Mouse (Mus musculus): ENCODE data around the gene Olfr672.
"Not testable (repeated sequence)": the region's sequence is repeated elsewhere in the genome, so short reads cannot be mapped to it uniquely, and the experiment has no call there.

The Olfr672 gene

GRCm38 (mm10) chr7:105001929-105002328 is at the start of gene Olfr672:
Olfr672 (minus strand) TSS chr7:105002029.
- DNase-seq, result no peak

DNA sequence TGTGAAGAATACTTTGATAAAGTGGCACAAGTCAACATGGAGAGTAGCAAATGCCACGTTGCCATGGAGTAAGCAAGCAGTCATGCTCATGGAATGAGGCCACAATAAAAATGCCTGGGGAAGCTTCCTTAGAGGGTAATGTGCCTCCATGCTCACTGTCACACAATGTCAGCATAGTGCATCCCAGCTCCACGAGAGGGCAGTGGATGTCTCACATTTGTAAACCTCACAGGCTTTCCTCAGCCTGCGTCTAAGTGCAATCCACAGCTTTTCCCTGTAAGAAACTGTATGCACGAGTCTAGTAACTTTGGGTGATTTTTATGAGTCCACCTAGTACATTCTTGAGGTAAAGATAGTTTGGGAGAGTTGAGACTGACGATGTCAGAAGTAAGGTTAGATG is 32.0 kb upstream of the Olfr672 start:
- not testable (repeated sequence) for DNase-seq

GRCm38 (mm10) chr7:105032398-105032797 is 30.6 kb upstream of the Olfr672 start, which contains the start of gene Olfr676:
Olfr676 (plus strand) TSS chr7:105032698.
- DNase-seq, result no peak

DNA sequence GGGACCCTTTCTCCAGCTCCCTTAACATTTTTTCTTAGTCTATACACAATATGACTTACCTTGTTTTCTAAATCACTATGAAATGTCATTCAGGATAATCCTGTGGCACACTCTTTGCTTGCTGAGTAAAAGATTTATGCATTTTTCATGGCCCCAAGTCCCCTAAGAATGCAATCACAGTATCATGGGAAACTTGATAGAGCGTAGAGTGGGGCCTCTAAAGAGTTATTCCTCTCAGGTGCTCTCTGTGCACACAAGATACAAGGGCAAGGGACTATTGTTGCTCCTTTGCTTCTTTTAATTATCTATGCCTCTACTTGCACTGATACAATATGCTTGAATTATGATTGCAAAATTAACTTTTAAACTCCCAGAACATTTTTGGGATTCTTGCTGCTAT is 26.5 kb upstream of the Olfr672 start, which contains the start of gene Olfr675:
TSS of gene Olfr675 (minus strand) at position 101 of the 400 bp plus-strand sequence.
- DNase-seq, result no peak

GRCm38 (mm10) chr7:105022530-105022929 is 20.7 kb upstream of the Olfr672 start:
- no peak for DNase-seq

DNA sequence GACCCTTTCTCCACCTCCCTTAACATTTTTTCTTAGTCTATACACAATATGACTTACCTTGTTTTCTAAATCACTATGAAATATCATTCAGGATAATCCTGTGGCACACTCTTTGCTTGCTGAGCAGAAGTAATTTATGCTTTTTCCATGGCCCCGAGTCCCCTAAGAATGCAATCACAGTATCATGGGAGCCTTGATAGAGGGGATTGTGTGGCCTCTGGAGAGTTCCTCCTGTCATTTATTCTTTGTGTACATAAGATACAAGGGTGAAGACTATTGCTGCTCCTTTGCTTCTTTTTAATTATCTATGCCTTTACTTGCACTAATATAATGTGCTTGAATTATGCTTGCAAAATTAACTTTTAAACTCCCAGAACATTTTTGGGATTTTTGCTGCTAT is 22.8 kb downstream of the Olfr672 start, which contains the start of gene Olfr671:
TSS of gene Olfr671 (minus strand) at position 101 of the 400 bp plus-strand sequence.
- DNase-seq, result no peak

- DNase-seq, result not testable (repeated sequence)
These were observed 29.3 kb downstream of the Olfr672 start for GRCm38 (mm10) chr7:104972507-104972906.

- no peak for DNase-seq
These were observed 39.3 kb downstream of the Olfr672 start, which contains the start of gene Olfr670 for GRCm38 (mm10) chr7:104962520-104962919. Olfr670 (minus strand) TSS chr7:104962620.

DNA sequence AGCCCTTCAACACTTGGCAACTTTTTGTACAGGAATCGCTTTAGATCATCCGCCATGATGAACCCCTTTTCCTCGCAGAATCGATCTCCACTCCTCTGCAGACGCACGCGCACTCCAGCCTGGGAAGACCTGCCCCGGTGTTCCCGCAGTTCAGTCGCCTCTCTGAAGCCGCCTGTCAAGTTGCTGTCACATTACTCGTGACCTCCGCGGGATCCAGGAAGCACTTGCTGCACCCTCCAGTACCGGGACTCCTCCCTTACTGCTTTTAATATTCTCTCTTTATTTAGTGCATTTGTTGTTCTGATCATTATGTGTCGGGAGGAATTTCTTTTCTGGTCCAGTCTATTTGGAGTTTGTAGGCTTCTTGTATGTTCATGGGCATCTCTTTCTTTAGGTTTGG is 51.6 kb downstream of the Olfr672 start:
- DNase-seq, result not testable (repeated sequence)
